Mouse (Mus musculus): ENCODE measurements around the gene Jsrp1. TPM values are rescaled to one million over a fixed set of nuclear protein-coding genes. Genes with fewer than 3 reads are reported as not detected.

Jsrp1 gene
- polyA plus RNA-seq, 1 experiment: 7.7 TPM

GRCm38 (mm10) chr10:80848571-80848970, 35.3 kb upstream of the Jsrp1 start:
- H3K4me1 ChIP-seq (ENCODE audit: control insufficient read depth, insufficient read depth, low read length): no peaks in the 10 kb centered on the region
- no peak overlapping the region for H3K4me3 ChIP-seq (replicated peaks; ENCODE audit: extremely low read depth, low read depth, low read length)
- peak; percentile 49 for DNase-seq
- WGBS: 9% methylated on average over 10 of the region's 10 CpGs
- TF ChIP-seq POLR2A (IDR thresholded peaks at IDR 0.05; ENCODE audit: borderline replicate concordance, extremely low read depth, low read depth, low read length) (no peak), CTCF (IDR thresholded peaks at IDR 0.05; ENCODE audit: insufficient read depth, low read length) (no peak)

GRCm38 (mm10) chr10:80845732-80846131, 32.4 kb upstream of the Jsrp1 start:
- WGBS: 58% methylated on average over 11 of the region's 12 CpGs
- Histone ChIP-seq H3K4me1 (ENCODE audit: control insufficient read depth, insufficient read depth, low read length) (no peaks in the 10 kb centered on the region), H3K4me3 (replicated peaks; ENCODE audit: extremely low read depth, low read depth, low read length) (no peak overlapping the region)
- TF ChIP-seq CTCF (IDR thresholded peaks at IDR 0.05; ENCODE audit: insufficient read depth, low read length) (no peak), POLR2A (IDR thresholded peaks at IDR 0.05; ENCODE audit: borderline replicate concordance, extremely low read depth, low read depth, low read length) (no peak)
- DNase-seq: no peak

- WGBS: 56% methylated on average over 8 of the region's 8 CpGs
- Histone ChIP-seq H3K4me3 (replicated peaks; ENCODE audit: extremely low read depth, low read depth, low read length) (no peak overlapping the region), H3K4me1 (ENCODE audit: control insufficient read depth, insufficient read depth, low read length) (no peaks in the 10 kb centered on the region)
- TF ChIP-seq POLR2A (IDR thresholded peaks at IDR 0.05; ENCODE audit: borderline replicate concordance, extremely low read depth, low read depth, low read length) (no peak), CTCF (IDR thresholded peaks at IDR 0.05; ENCODE audit: insufficient read depth, low read length) (no peak)
- no peak for DNase-seq
These were observed 31.9 kb upstream of the Jsrp1 start for GRCm38 (mm10) chr10:80845055-80845693.

- no peaks in the 10 kb centered on the region for H3K4me1 ChIP-seq (ENCODE audit: control insufficient read depth, insufficient read depth, low read length)
- no peak within 1 kb of the TSS for H3K4me3 ChIP-seq (replicated peaks; ENCODE audit: extremely low read depth, low read depth, low read length)
- DNase-seq: no peak
- 5% methylated on average over 46 of the region's 51 CpGs for WGBS
- TF ChIP-seq CTCF (IDR thresholded peaks at IDR 0.05; ENCODE audit: insufficient read depth, low read length) (no peak), POLR2A (IDR thresholded peaks at IDR 0.05; ENCODE audit: borderline replicate concordance, extremely low read depth, low read depth, low read length) (no peak)
These were observed 30.7 kb upstream of the Jsrp1 start, which contains the start of gene Lingo3 for GRCm38 (mm10) chr10:80843931-80844547. TSS of gene Lingo3 (minus strand) at chr10:80844039.

GRCm38 (mm10) chr10:80843087-80843930, 30.0 kb upstream of the Jsrp1 start:
- H3K4me1 ChIP-seq (ENCODE audit: control insufficient read depth, insufficient read depth, low read length): no peaks in the 10 kb centered on the region
- TF ChIP-seq CTCF (IDR thresholded peaks at IDR 0.05; ENCODE audit: insufficient read depth, low read length): no peak
- TF ChIP-seq POLR2A (IDR thresholded peaks at IDR 0.05; ENCODE audit: borderline replicate concordance, extremely low read depth, low read depth, low read length): no peak
- DNase-seq: no peak
- 10% methylated on average over 32 of the region's 32 CpGs for WGBS
- H3K4me3 ChIP-seq (replicated peaks; ENCODE audit: extremely low read depth, low read depth, low read length): no peak overlapping the region

GRCm38 (mm10) chr10:80842334-80842733, 29.0 kb upstream of the Jsrp1 start:
- WGBS: 81% methylated on average over 15 of the region's 15 CpGs
- DNase-seq: no peak
- no peak overlapping the region for H3K4me3 ChIP-seq (replicated peaks; ENCODE audit: extremely low read depth, low read depth, low read length)
- no peaks in the 10 kb centered on the region for H3K4me1 ChIP-seq (ENCODE audit: control insufficient read depth, insufficient read depth, low read length)
- TF ChIP-seq CTCF (IDR thresholded peaks at IDR 0.05; ENCODE audit: insufficient read depth, low read length): no peak
- TF ChIP-seq POLR2A (IDR thresholded peaks at IDR 0.05; ENCODE audit: borderline replicate concordance, extremely low read depth, low read depth, low read length): no peak

GRCm38 (mm10) chr10:80841685-80842084, 28.4 kb upstream of the Jsrp1 start:
- WGBS: 78% methylated on average over 2 of the region's 2 CpGs
- TF ChIP-seq CTCF (IDR thresholded peaks at IDR 0.05; ENCODE audit: insufficient read depth, low read length): no peak
- TF ChIP-seq POLR2A (IDR thresholded peaks at IDR 0.05; ENCODE audit: borderline replicate concordance, extremely low read depth, low read depth, low read length): no peak
- no peaks in the 10 kb centered on the region for H3K4me1 ChIP-seq (ENCODE audit: control insufficient read depth, insufficient read depth, low read length)
- DNase-seq: no peak
- H3K4me3 ChIP-seq (replicated peaks; ENCODE audit: extremely low read depth, low read depth, low read length): no peak overlapping the region

- TF ChIP-seq CTCF (IDR thresholded peaks at IDR 0.05; ENCODE audit: insufficient read depth, low read length): no peak
- no peak for TF ChIP-seq POLR2A (IDR thresholded peaks at IDR 0.05; ENCODE audit: borderline replicate concordance, extremely low read depth, low read depth, low read length)
- WGBS: 52% methylated on average over 6 of the region's 6 CpGs
- Histone ChIP-seq H3K4me3 (replicated peaks; ENCODE audit: extremely low read depth, low read depth, low read length) (no peak overlapping the region), H3K4me1 (ENCODE audit: control insufficient read depth, insufficient read depth, low read length) (no peaks in the 10 kb centered on the region)
- no peak for DNase-seq
These were observed 26.6 kb upstream of the Jsrp1 start for GRCm38 (mm10) chr10:80839848-80840247.

GRCm38 (mm10) chr10:80838346-80838912, 25.1 kb upstream of the Jsrp1 start:
- Histone ChIP-seq H3K4me1 (ENCODE audit: control insufficient read depth, insufficient read depth, low read length) (no peaks in the 10 kb centered on the region), H3K4me3 (replicated peaks; ENCODE audit: extremely low read depth, low read depth, low read length) (no peak overlapping the region)
- WGBS: 48% methylated on average over 2 of the region's 2 CpGs
- no peak for TF ChIP-seq CTCF (IDR thresholded peaks at IDR 0.05; ENCODE audit: insufficient read depth, low read length)
- no peak for TF ChIP-seq POLR2A (IDR thresholded peaks at IDR 0.05; ENCODE audit: borderline replicate concordance, extremely low read depth, low read depth, low read length)
- no peak for DNase-seq

All from lung, adult 2 months (tissue).